Mouse (Mus musculus) adrenal gland, adult (tissue): ENCODE measurements at regions not wholly inside any gene's neighbourhood (a gene's known extent, or its start where the extent isn't known, plus 50 kb on each side); places are given as distances from the start of the nearest gene placed in this dataset.
A peak's percentile ranks its signal among the peaks of the same experiment; 100 is the strongest.
"Not testable (repeated sequence)": the region's sequence is repeated elsewhere in the genome, so short reads cannot be mapped to it uniquely, and the experiment has no call there.

Experiments used
- DNase-seq, 2 experiments: peaks; one replicate each; pipeline ENCODE4 v3.0.0; 2022 to 2023; ENCODE audit warnings: low spot score in 1 of 2; ENCODE audit not compliant: inconsistent age in 2 of 2

DNA sequence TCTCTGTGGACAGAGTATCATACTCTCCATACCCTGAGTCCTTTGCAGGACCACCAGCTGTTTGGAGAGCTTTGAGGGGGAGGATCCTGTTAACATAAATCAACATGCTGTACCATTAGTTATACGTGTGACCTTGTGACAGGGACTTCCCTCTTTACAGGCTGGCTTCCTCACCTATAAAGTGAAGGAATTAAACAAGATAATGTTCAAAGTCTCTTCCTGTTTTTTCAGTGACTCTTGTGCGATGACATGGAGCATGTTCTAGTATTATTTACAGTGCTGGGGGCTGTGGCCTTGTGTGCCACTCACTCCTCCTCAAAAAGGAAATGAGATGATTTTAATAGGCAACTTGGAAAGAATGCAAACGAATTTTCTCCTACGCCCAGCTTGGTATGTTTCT lies 182.1 kb upstream of the Meox2 start:
- no peak for DNase-seq

DNA sequence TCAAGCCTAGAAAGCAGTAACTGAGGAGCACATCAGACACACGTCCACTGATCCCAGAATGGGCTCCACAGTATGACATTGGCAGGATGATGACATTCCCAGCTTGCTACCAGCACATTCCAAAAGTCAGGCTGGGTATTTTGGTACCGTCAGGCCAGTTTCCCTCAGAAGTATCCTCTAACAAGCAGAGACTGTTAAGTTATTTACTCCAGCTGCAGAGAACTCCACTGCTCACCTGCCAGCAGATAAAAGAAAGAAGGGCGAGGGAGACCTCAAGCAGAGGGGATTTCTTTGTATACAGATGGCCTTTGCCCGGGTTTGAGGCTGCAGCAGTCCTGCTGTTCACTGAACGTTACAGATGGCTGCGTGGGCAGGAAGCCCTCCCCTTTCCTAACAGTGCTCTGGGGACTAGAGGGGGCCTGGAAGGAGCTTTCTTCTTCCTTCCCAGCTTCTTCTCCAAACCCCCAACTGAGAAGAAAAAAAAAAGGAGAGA lies 175.2 kb upstream of the Meox2 start:
- no peak for DNase-seq

DNA sequence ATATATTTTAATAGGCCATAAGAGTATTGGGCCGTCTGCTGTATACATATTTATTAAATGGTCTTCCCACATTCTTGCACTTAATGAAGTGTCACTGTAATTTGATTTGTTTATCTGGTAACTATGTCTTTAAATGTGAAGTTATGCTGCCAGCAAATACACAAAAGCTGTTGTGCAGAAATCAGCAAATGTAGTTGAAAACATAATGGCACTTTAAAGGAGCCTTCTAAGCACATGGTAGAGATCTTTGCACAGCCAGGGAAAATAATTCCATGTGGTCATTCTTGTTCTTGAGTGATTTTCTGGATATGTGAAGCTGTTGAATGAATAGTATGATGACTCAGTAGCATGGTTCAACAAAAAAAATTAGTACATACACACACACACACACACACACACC lies 164.4 kb upstream of the Meox2 start:
- no peak for DNase-seq

DNA sequence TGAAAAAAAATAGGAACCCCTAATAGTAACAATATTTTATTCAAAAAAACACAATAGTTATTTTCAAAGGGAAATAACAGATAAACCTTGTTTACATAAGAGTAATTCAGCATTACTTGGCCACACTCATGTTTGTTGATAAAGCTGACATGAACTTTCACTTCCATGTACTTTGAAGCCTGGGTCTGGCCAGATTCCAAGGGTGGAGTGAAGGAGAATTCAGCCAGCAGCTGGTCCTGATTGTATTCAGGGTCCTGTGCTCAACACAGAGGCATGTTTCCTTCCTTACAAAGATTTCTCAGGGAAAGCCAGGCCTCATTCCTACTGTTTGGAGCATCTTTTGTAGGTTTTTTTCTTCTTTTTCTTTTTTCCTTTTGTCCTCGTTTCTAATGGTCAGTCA lies 162.4 kb upstream of the Meox2 start:
- peak; percentile 30 to 69 for DNase-seq

DNA sequence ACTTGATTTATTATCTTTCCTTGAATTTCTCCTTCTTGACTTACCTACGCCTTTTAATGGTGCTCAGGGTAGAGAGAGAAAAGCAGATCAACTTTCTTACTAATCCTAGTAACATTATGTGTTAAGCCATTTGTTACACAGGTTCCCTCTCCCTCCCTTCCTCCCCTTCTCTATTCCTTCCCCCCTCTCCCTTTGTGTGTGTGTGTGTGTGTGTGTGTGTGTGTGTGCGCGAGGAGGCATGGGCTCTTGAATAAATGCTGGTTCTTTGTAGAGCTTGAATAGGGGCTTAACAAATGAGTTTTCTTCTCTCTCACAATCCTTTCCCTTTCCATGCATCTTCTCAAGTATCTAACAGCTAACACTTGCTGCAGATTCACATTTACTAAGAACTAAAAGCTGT lies 160.4 kb upstream of the Meox2 start:
- no peak for DNase-seq

DNA sequence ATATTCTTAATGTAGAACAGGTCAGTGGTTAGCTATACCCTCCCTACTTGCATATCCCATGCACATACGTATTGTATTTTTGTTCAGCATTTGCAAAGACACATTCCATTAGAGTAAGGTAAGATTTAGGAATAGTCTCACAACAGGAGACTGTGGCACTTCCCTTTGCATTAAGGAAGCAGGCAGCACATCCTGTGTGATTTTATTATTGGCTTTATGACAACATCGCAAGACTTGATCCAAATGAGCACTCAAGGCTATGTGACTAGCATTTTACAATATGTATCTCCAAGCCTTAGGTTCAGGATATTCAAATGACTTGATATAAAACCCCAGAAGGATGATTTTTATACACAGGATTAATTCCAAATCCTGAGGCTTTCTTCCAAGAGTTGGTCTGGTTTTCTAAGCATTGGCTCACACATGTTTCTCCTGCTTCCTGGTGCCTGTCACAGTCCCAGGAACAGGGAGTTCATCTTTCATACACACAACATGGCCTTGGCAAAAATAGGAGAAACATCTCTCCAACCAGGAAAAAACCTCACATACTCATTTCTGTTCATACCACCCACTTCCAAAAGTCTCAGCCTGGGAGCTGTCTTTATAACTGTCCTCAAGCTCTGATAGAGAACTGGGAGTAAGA lies 159.1 kb upstream of the Meox2 start:
- DNase-seq: no peak

DNA sequence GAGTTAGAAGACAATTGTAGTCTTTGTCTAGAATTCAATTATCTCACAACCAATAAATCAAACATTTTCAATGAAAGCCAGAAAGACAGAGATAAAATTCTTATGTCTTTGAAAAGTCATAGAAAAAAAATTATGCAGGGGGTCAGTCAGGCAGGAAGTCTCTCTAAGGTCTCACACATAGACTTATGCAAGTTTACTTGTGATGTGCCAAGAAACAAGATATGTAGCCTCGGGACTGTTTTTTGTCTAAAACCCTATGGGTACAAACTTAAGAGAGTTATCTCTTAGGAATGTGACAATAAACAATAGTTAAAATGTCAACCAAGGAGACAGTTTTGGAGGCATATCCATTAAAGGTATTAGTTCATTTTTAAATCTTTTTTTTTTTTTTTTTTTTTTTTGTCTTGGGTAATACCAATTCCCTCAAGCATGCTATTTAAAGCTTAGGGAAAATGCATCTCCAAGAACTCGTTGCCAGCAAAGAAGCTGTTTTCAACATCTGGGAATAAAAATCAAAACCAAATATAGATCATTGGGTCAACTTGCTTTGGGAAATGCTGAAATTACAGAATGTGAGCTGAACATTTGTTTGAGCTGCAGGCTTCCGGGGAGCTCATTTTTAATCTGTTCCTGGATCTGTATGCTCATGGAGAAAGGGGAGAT lies 133.8 kb upstream of the Meox2 start:
- no peak for DNase-seq

DNA sequence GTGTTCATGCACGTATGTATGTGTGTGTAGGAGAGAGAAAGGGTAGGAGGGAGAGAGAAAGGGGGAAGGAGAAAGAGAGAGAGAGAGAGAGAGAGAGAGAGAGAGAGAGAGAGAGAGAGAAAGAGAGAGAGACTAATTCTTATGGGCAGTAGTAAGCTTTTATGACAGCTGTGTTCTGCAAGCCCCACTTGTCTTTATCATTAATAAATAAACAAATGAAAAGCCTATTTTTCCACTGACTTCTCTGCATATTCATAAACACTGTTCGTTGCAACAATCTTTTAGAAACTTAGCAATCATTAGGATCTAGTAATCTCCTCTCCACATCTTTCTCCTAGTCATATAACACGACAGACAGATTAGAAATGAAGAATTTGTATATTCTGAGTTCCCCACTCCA lies 131.2 kb upstream of the Meox2 start:
- DNase-seq: no peak

DNA sequence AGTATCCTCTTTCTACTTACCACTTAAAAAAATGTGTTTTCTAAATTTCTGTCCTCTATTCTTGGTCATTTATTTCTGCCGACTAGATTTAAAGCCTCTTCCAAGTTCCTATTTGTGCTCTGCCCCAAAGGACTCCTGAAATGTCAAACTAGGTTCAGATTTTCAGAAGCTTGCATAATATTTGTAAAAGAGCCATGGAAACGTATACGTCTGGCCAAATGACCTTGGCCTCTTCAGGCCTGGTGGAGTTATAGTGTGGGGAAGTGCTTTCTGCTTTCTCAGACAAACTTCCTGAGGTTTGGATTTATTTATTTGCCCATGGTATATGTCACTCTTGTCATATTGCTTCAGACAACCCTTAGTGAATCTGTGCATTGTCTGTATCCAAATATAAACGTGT lies 117.2 kb upstream of the Meox2 start:
- DNase-seq: no peak

DNA sequence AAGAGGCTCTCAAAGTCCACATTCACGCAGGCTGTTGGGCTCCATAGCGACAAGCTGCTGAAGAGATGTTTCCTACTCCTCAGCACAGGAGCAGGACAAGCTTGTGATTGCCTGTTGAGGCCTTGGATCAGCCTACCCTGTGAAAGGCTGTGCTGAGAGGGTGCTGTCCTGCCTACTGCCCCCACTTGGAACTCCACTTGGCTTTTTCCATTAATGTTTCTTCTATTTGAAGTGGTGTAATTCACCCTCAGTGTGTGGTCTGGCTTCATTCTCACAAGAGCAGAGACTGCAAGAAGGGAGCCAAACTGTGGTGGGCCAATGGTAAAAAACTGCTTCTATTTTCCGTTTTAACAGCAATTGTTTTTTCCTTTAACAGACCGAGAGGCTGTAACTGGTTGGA lies 116.4 kb upstream of the Meox2 start:
- DNase-seq: no peak

DNA sequence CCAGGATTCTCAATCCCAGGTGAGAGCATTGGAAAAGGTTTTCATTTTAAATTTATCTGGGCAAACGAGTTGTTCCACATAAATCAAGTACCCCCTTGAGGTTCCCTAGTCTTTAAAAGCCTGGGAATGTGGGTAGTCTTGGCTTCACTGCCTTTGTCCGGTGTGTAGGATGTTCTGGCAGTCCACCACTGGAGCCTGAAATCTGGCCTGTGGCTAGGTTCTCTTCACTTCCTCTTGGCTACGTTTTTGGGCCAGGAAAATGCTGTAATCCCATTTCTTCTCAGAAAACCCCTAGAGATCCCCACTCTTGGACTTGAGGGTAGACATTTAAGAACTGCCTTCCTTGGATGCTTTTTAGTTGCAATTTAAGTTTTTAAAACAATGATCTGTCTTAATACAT lies 106.9 kb upstream of the Meox2 start:
- no peak for DNase-seq

DNA sequence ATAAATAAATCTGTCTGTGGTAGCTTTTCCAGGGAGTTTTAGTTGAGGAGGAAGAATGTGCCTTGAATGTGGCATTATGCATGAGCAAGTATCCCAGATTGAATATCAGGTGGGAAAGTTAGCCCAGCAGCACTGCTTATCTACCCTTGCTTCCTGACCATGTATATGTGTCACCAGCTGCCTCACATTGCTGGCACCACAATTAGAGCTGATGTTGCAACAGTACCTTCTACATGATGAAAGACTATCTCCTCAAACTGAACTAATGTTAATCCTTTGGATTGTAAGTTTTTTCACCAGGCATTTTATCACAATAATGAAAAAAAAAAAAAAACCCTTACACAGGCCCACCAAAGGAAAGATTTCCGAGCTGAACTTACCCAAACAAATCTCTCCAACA lies 103.1 kb upstream of the Meox2 start:
- no peak for DNase-seq

DNA sequence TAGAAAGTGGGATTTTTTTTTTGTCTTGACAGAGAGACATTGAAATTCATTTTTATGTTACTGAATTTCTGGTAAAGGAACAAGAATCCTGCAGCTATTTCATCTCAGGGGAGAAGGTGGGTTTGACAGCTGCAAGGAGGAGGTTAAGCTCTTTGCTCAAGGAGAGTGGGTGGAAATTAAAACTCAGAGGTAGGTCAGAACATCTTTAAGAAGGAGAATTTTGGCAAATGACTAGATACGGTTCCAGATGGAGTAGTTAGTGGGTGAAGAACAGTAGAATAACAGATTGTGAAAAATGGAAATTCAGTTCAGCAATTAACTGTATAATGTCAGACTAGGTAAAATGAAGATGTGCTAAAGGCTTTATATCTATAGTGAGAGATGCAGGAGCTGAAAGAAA lies 98.0 kb upstream of the Meox2 start:
- DNase-seq: no peak

DNA sequence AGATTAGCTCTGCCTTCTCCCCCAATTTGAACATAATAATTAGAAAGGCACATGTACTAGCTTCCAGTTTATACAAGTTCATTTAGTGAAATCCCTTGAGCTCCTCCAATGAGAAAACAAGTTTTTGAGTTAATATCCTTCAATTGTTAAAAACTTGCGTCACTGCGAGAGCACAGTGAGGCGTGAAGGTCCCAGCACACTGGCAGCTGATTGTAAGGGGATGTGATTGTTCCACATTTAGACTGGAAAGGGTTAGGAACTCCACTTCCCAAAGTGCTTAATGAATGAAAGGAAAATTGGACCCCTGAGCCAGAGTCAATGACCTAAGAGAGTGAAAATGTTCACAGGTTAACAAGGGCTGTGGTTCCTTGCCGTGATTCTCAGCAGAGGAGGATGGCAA lies 93.9 kb upstream of the Meox2 start:
- no peak for DNase-seq

DNA sequence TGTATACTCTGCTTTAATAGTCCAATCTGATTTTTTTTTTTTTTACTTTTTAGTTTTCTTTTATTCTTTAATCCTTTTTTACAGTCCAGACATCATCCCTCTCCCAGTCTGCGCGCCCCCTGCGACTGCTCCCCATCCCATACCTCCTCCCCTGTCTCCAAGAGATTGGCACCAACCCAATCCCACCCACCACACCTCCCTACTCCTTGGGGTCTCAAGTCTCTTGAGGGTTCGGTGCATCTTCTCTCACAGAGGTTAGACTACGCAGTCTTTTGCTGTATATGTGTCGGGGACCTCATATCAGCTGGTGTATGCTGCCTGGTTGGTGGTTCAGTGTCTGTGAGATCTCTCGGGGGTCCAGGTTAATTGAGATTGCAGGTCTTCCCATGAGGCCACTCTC lies 93.4 kb upstream of the Meox2 start:
- not testable (repeated sequence) for DNase-seq

DNA sequence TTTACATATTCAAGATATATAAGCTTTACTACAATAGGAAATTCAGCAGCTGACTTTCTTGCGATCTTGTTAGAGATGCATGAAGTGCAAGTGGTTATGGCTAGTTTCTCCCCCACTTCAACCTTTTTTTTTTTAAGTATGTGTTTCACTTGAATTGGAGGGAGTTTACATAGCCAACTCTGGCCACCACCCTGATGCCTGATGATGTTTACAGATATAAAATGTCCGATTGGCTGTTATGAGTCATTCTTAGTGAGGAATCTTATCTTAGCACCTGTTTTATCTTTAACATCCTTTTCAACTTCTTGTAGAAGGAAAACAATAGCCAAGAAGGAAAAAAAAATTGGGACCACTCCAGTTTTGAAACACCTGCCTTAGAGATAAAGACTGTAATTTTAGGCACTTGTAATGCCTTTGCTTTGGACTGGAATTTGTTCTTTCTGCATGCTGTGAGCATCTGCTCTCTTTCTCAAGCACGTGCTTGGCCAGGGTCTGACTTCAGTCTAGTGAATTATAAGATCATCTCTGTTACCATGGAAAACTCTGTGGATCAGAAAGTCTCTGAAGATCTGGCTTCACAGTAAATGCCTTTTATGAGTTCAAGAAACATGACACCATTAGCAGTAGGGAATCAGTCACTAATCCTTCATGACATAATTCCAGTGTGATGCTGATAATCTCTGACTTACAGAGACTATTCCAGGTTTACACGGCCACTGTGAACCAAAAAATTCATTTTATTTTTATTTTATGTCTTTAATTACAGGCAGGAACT lies 92.7 kb upstream of the Meox2 start:
- DNase-seq: no peak

DNA sequence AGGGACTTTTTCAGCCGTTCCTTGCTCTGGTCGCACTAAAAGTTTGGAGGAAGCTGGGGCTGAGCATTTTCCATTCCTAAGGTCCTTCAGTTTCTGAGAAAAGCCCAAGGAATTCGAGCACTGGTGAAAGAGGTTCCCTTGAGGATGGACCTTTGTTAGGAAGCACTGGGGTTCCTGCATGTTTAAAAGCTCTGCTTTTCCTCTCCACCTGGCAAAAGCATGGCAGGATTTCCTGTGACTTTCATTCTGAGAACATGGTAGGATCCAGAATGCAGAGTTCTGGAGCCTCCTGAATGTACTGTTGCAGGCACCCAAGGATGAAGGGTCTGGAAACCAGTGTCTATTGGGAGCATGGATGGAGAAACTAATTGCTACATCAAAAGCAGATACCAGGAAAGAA lies 61.1 kb upstream of the Meox2 start:
- DNase-seq: no peak

DNA sequence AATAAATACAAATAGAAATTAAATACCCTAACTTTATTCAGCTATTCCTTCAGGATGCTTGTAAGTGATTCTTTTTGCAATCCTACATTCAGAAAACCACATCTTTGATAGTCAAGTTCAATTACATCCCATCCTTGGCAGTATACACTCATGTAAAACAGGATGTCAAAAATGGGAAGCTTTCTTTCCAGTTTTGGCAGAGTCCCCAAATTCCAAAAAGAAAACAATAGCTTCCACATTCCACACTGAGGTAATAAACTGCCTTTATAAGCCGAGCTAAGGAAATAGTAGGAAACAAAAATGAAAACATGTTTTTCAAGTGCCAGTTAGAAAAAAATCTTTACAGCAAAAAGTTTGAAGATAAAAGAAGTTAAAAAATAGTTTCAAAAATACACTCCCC lies 57.7 kb upstream of the Meox2 start:
- no peak for DNase-seq

DNA sequence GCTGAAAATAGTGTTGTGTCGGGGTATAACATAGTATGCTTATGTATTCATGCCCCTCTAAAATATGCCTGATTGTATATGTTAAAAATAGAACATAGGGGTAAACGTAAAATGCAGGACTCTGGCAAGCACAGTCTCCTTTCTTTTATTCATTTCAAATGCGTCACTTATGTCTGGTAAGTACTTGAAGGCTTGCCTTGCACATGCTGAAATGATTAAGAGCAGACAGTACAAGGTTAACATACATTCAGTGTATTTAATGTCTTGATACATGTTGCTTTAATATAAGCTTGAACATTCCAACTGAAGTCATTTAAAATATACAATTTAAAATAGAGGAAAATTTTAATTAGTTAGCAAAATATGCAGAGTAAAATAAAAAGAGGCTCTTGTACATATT lies 50.9 kb upstream of the Meox2 start:
- no peak for DNase-seq
